Mouse (Mus musculus) olfactory bulb, adult 2 months (tissue): ENCODE data around the gene Vps37b. TPM values are rescaled to one million over a fixed set of nuclear protein-coding genes. Genes with fewer than 3 reads are reported as not detected.
"Not testable (repeated sequence)": the region's sequence is repeated elsewhere in the genome, so short reads cannot be mapped to it uniquely, and the experiment has no call there.

Source experiments
- H3K27ac ChIP-seq: fragments of 200-500 bp; 2 replicates; pipeline ENCODE4 v1.5.1; 2012; ENCODE audit warnings: low read depth, low read length; ENCODE audit not compliant: insufficient read depth
- H3K4me1 ChIP-seq: fragments of 200-500 bp; 2 replicates; pipeline ENCODE4 v1.6.1; 2012; ENCODE audit warnings: low read length; ENCODE audit not compliant: control insufficient read depth, insufficient read depth
- H3K4me3 ChIP-seq: fragments of 200-500 bp; 2 replicates; pipeline ENCODE4 v1.5.1; 2012; ENCODE audit warnings: mild to moderate bottlenecking, low read depth, low read length, moderate library complexity; ENCODE audit not compliant: insufficient read depth
- CTCF ChIP-seq: fragments of 200-500 bp; IDR thresholded peaks from 2 replicates; pipeline ENCODE4 v1.5.1; 2012; ENCODE audit warnings: low read depth, mild to moderate bottlenecking, low read length, moderate library complexity; ENCODE audit not compliant: insufficient read depth
- POLR2A ChIP-seq: fragments of 200-500 bp; IDR thresholded peaks from 2 replicates; pipeline ENCODE4 v1.6.1; 2012; ENCODE audit warnings: mild to moderate bottlenecking, low read depth, low read length, moderate library complexity; ENCODE audit not compliant: insufficient read depth
- WGBS: fragments of 180-500 bp; shearing (Covaris S2); methylation state at CpG from one replicate; pipeline ENCODE4 v1.1.7; 2018; 5-methylcytosine and 5-hydroxymethylcytosine counted together
- polyA plus RNA-seq: library from polyadenylated mRNA; stranded (reverse); fragments of >200 nt; gene quantifications from 2 replicates; pipeline ENCODE4 v1.2.4, GENCODE M21; 2012; ENCODE audit warnings: low replicate concordance; ENCODE audit not compliant: missing spikeins, insufficient read depth, insufficient read length

The Vps37b gene
- polyA plus RNA-seq, 1 experiment = not detected

GRCm38 (mm10) chr5:124069657-124070056 is 37.6 kb upstream of the Vps37b start:
- H3K4me1 ChIP-seq = no peaks in the 10 kb centered on the region
- no peak for TF ChIP-seq POLR2A
- no peak for TF ChIP-seq CTCF
- H3K4me3 ChIP-seq = no peak overlapping the region
- WGBS = 79% methylated on average over 3 of the region's 3 CpGs
- no peak overlapping the region for H3K27ac ChIP-seq

- Histone ChIP-seq H3K4me1 (peaks cover 15% of the 10 kb centered on the region), H3K27ac (0 out of 2 replicates have a peak overlapping the region, but pooled peaks have one; percentile 35), H3K4me3 (no peak overlapping the region)
- 51% methylated on average over 12 of the region's 12 CpGs for WGBS
- TF ChIP-seq POLR2A (no peak), CTCF (no peak)
Observed at GRCm38 (mm10) chr5:124062037-124062824, 30.2 kb upstream of the Vps37b start.

GRCm38 (mm10) chr5:124059677-124060076 is 27.6 kb upstream of the Vps37b start:
- peaks cover 15% of the 10 kb centered on the region for H3K4me1 ChIP-seq
- WGBS = 73% methylated on average over 5 of the region's 5 CpGs
- no peak overlapping the region for H3K4me3 ChIP-seq
- H3K27ac ChIP-seq = no peak overlapping the region
- TF ChIP-seq POLR2A = no peak
- TF ChIP-seq CTCF = no peak

- H3K27ac ChIP-seq = no peak overlapping the region
- 79% methylated on average over 7 of the region's 7 CpGs for WGBS
- no peak overlapping the region for H3K4me3 ChIP-seq
- H3K4me1 ChIP-seq = peaks cover 15% of the 10 kb centered on the region
- TF ChIP-seq POLR2A = no peak
- no peak for TF ChIP-seq CTCF
Observed at GRCm38 (mm10) chr5:124058749-124059148, 26.7 kb upstream of the Vps37b start.

GRCm38 (mm10) chr5:124056956-124057355 is 24.9 kb upstream of the Vps37b start:
- 70% methylated on average over 4 of the region's 4 CpGs for WGBS
- Histone ChIP-seq H3K4me3 (no peak overlapping the region), H3K4me1 (peaks cover 7% of the 10 kb centered on the region), H3K27ac (no peak overlapping the region)
- no peak for TF ChIP-seq CTCF

GRCm38 (mm10) chr5:124056219-124056618 is 24.1 kb upstream of the Vps37b start:
- Histone ChIP-seq H3K27ac (no peak overlapping the region), H3K4me1 (peaks cover 1% of the 10 kb centered on the region; the same call in 1 of the 2 replicates), H3K4me3 (no peak overlapping the region)
- TF ChIP-seq POLR2A (no peak), CTCF (no peak)
- WGBS = 100% methylated on average over 1 of the region's 1 CpGs

DNA sequence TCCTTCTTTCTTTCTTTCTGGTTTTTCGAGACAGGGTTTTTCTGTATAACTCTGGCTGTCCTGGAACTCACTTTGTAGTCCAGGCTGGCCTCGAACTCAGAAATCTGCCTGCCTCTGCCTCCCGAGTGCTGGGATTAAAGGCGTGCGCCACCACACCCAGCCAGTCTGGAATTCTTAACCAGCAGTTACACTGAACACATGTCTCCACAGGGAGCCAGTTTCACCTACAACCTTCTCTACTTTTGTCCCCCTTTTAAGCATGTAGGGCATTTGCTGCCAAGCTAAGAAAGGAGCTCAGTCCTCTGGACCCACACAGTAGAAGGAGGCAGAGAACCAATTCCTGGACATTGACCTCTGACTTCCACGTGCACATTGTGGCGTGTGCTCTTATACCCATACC is 20.6 kb upstream of the Vps37b start:
- 97% methylated on average over 7 of the region's 7 CpGs for WGBS
- not testable (repeated sequence) for H3K4me1 ChIP-seq, H3K27ac ChIP-seq, H3K4me3 ChIP-seq

- no peak for TF ChIP-seq CTCF
- TF ChIP-seq POLR2A = no peak
- WGBS = 71% methylated on average over 11 of the region's 11 CpGs
Observed at GRCm38 (mm10) chr5:124051899-124052491, 19.9 kb upstream of the Vps37b start.

GRCm38 (mm10) chr5:124050095-124051050 is 18.3 kb upstream of the Vps37b start:
- WGBS = 74% methylated on average over 14 of the region's 14 CpGs
- Histone ChIP-seq H3K4me1 (peaks cover 11% of the 10 kb centered on the region), H3K27ac (no peak overlapping the region), H3K4me3 (no peak overlapping the region)
- TF ChIP-seq CTCF = no peak
- no peak for TF ChIP-seq POLR2A

More at GRCm38 (mm10) chr5:124051899-124052491, 19.9 kb upstream of the Vps37b start:
- Histone ChIP-seq H3K27ac (no peak overlapping the region), H3K4me1 (peaks cover 8% of the 10 kb centered on the region), H3K4me3 (no peak overlapping the region)
